Mouse (Mus musculus): ENCODE results near the gene Slc7a5.

DNA sequence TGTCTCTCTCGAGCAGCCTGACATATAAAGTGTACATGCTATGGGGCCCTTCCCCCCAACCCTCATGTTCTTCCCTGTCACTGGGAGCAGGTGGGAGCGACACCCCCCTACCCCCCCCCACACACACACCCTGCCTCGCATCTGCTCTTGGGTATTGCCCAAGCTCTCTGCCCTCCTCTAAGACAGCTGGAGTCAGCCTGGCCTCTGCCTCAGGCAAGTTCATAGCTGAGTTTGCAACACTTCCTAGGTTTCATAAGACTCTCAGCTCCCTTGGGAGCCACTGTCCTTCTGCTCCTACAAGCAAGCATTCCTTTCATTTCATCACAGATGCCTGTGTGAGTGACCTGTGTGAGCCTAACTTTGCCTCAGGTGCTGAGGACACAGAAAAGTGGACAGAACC is 12.2 kb upstream of the Slc7a5 start:
- no peak for TF ChIP-seq CTCF (IDR thresholded peaks at IDR 0.05; ENCODE audit: control insufficient read depth, insufficient read depth, insufficient read length)
- no peak for TF ChIP-seq MAX (IDR thresholded peaks at IDR 0.05)

All from C2C12 (cell line).